Mouse (Mus musculus) gastrocnemius, postnatal 4 days (tissue): ENCODE measurements around the gene Dpep1. TPM values are rescaled to one million over a fixed set of nuclear protein-coding genes. Genes with fewer than 3 reads are reported as not detected.
A peak's percentile ranks its signal among the peaks of the same experiment; 100 is the strongest.
"Not testable (repeated sequence)": the region's sequence is repeated elsewhere in the genome, so short reads cannot be mapped to it uniquely, and the experiment has no call there.

Experiments used
- DNase-seq, 2 experiments: peaks; one replicate each; pipeline ENCODE4 v3.0.0; 2021 to 2022; ENCODE audit warnings: low spot score in 2 of 2, mixed read lengths in 2 of 2
- long read RNA-seq, 2 experiments: library from polyadenylated mRNA; stranded (forward); transcript quantifications; one replicate each; pipeline ENCODE4 v2.0.0; 2021
- total RNA-seq, 2 experiments: library from RNA; stranded (reverse); gene quantifications; 2 replicates each; pipeline ENCODE4 v1.2.3; 2021

The Dpep1 gene
- total RNA-seq = 1 to 10 TPM; 4.7 to 9.6 TPM
- long read RNA-seq, experiment 1, transcript Dpep1-201 (11 exons, 2,236 nt) = major isoform, 14 of 15 reads
- long read RNA-seq, experiment 1, partial matches to known transcripts = 0 of 15 reads
- long read RNA-seq, experiment 1, other reads (novel, unspliced or antisense) = 1 of 15 reads
- long read RNA-seq, experiment 2, transcript Dpep1-201 (11 exons, 2,236 nt) = major isoform, 6 of 9 reads
- long read RNA-seq, experiment 2, partial matches to known transcripts = 0 of 9 reads
- long read RNA-seq, experiment 2, other reads (novel, unspliced or antisense) = 3 of 9 reads

DNA sequence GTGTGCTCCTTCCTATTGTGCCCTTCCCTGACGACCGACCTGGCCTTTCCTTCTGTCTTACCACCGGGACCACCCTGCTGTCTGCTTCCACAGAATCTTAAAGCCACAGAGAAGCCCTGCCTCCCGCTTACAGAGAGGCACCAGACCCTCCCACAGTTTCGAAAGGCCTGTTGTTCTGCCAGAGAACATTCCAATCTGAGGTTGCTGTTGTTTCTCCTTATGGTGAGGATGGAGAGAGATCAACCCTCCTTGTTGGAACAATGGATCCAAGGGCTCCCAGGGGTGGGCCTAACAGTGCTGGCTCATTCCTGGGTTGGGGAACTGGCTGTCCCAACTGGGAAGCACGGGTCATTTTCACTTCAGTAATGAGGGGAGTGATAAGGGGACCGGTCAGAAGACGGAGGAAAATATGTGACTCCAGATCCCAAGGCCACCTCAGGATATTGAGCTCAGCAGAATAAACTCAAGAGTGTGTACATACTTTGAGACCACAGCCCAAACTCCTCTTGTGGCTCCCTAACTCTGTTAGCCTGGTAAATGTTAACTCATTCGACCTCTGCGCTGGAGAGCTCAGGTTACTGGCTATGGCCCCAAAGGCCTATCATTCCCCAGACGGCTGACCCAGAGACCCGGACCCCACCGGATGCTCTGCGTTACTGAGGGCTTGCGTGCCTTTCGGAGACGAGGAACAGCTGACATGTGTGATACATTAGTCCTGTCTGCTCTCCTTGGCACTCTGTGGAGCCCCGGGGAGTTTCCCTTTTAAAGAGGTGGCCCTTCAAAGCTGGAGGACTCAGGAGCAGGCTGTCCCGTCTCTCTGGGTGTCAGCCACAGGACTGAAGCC is at the start of gene Dpep1:
Dpep1 (plus strand) TSS at position 677 of the 844 bp plus-strand sequence.
- peak in 1 of 2 experiments; percentile 42 for DNase-seq

- DNase-seq = no peak
Observed at GRCm38 (mm10) chr8:123136287-123136686, 49.8 kb upstream of the Dpep1 start.

- DNase-seq = peak in 1 of 2 experiments; percentile 77
Observed at GRCm38 (mm10) chr8:123137645-123138077, 48.4 kb upstream of the Dpep1 start.

- no peak for DNase-seq
Observed at GRCm38 (mm10) chr8:123138741-123139140, 47.3 kb upstream of the Dpep1 start.

- peak; percentile 81 to 89 for DNase-seq
Observed at GRCm38 (mm10) chr8:123141741-123142462, 44.1 kb upstream of the Dpep1 start.

DNA sequence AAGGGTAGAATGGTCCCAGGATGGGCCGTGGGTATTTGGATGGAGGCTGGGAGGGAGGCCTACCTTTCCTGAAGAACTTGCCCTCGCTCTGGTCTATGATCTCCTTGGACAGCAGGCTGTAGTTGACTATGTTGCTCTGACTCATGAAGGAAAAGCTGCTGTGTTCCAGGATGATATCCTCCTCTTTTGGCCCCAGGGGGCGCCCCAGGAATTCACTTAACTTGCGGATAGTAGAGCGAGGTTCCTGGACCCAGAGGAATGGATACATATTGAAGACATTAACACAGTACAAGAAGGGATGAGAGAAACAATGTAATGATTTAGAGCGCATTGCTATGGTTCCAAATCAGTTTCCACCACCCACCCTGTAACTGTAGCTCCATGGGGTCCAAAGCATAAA is 40.8 kb upstream of the Dpep1 start:
- peak in 1 of 2 experiments; percentile 75 for DNase-seq

DNA sequence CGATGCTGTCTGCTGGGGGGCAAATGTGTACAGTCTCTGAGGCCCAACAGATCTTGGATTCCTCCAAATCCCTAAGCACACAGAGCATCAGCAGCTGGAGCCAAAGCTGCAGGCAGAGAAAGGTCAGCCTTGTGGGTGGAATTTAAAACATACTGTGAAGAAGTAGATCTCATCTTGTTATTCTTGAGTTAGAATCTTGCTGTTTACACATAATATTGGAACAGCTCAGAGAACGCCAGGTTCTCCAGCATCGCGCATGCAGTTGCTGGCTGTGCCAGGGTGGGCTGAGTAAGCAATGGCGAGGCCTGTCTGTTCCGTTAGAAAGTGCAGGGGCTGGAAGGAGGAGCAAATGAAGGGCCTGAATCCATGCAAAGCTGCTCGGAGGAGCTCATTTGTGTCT is 39.7 kb upstream of the Dpep1 start:
- DNase-seq = no peak

DNA sequence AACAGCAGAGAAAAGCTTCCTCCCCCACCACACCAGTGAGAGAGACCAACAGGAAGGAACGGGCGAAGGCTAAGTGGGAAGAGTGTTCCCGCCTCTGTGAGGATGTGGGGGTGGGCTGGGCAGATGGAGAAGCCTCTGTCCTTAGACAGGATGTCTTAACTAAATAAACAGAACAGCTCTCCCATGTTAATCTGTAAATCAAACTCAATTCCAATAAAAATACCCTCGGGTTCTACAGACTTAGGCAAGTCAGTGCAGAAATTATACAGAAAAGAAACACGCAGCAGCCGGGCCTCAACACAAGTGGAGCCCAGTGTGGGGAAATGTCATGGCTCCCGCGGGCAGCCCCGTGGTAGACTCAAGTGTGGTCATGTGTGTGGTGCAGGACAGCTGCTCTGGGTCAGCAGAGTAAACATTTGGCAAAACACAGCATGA is 35.3 kb upstream of the Dpep1 start:
- DNase-seq = no peak

DNA sequence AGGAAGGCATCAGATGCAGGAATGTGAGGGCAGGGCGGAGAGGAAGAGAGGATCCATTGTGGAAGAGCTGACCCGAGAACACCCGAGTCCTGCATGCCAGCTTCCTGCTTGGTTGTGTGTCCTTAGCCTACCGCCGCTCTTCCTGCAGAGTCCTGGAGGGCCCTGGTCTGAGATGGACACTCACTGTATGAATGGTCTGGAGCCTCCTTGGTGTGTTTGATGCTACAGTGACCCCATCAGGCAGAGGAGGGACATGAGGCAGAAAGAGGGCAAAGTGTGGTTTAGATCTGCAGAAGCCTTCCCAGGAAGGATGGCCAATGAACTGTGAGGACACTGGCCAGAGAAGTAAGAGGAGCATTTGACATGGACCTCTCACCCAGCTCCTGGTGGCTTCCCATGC is 30.9 kb upstream of the Dpep1 start:
- no peak for DNase-seq

DNA sequence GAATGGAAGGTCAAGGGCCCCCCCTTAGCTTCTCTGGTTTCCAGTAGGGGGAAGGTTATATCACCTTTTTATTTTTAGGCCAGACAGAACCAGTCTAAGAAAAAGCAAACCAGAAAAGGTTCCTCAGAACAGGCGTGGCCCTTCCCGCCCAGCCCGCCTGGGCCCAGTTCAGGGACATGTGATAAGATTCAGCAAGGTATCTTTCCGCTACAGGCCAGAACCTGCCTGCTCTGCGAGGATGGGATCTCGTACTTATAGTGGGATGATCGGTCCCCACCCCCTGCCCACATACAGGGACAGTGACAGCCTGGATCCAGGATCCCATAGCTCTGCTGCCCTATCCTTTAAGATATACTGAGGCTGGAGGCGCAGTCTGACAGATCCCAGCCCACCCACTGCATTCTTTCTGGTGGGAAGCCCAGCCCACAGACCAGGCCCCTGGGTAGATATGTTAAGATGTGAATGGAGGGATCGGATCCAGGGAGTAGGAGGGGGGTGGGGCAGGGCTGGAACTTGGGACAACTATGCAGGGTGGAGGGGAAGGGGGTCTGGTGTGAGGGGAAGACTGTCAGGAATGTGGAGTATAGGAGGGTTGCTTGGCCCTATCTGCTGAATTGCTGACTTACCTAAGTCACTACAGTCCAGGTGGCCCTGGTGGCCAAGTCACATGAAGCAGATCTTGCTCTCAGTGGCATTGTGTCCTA is 29.8 kb upstream of the Dpep1 start:
- DNase-seq = no peak

DNA sequence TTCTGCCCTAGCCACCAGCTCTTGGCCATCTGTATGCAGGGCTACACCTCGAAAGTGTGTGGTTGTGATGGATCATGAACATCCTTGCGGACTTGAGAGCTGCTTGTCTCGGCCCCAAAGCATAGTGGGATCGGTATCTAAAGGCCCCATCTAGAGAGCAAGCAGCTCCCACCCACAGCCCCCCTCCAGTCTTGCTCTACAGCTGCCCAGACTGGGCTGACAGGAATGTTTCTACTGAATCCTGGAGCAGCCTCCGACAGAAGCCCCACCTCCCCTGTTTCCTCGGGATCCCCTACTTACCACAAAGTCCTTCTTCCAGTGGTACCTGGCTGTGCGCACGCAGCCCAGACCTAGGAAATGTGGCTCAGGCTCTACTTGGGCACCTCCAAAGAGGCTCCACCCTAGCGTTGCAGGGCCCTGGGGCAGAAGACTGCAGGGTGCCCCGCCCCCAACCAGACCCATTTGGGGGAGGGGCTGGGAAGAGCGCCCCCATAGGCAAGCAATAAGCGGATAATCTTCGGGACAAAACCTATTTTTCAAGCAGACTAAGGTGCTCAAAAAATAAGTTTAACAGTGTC is 28.1 kb upstream of the Dpep1 start, which contains the start of gene Sult5a1:
Sult5a1 (minus strand) TSS at position 428 of the 578 bp plus-strand sequence.
- DNase-seq = peak in 1 of 2 experiments; percentile 41

- no peak for DNase-seq
Observed at GRCm38 (mm10) chr8:123181391-123181790, 4.7 kb upstream of the Dpep1 start.

DNA sequence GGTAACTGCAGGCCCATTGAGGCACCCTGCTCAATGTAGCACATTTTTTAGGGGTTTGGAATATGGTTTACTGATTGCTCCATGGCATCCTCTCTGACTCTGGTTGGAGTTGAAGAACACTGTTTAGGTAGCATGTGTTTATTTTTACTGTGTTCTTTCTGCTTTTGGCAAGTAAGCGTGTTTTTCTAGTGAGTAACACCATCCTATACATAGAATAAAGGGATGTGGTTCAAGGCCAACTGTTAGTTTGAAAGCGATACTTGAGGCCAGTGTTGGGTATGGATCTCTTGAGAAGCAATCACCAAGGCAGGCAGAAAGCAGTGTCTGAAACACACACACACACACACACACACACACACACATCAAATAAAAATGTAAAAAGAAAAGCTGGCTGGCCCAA is 2.0 kb downstream of the Dpep1 start:
- no peak for DNase-seq

GRCm38 (mm10) chr8:123188841-123189240 is 2.8 kb downstream of the Dpep1 start:
- DNase-seq = no peak

DNA sequence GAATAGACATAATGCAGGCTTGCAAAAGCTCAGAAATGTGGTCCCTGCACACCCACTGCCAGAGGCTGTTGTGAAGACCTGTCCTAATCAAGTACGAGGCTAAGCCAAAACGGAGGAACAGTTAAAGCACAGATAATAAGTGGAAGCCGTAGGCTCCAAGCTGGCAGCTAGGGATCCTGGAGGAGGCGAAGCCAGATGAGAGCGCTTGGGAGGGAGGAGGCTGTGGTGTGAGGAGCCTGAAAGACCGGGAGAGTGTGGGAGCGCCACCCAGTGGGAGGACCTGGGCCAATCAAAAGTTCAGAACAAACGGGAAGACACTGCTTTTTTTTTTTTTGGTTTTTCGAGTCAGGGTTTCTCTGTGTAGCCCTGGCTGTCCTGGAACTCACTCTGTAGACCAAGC is 4.6 kb downstream of the Dpep1 start:
- peak; percentile 65 to 88 for DNase-seq

GRCm38 (mm10) chr8:123191908-123192307 is 5.9 kb downstream of the Dpep1 start:
- DNase-seq = no peak

DNA sequence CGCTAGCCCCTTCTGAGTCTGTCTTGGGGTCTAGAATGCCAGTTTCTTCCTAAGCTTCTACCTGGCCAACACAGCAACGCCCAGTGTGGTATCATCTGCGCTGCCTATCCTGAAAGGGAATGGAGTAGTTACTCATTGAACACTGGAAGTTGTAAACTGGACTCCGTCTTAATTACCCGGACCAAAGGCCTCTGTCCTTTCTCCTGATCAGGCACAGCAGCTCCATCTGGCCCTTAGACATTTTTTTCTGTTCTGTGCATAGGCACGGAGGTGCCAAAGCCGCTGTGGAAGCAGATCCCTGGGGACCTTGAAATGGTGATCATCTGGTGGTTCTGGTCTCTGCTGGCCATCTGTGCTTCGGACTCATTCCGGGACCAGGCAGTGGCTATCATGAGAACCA is 7.7 kb downstream of the Dpep1 start:
- DNase-seq = no peak

GRCm38 (mm10) chr8:123197016-123197415 is 11.0 kb downstream of the Dpep1 start:
- DNase-seq = not testable (repeated sequence)

GRCm38 (mm10) chr8:123199864-123200263 is 13.8 kb downstream of the Dpep1 start:
- no peak for DNase-seq

DNA sequence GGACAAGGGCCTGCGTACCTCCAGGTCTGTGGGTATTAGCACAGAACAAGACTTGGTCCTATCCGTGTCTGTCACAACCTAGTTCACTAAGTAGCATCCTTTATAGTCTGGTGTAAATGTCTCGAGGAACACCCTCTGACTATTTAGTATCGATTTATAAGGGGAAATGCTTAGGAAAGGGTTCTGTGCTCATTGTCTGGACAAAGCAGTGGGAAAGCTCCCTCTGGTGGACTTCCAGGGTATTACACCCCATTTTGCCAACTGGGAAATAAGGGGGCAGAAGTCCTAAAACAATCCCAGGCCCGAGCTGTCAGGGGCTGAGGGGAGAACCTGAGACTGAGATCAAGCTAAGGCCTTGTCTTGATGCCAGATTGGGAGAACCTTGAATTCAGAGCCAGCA is 16.2 kb downstream of the Dpep1 start:
- DNase-seq = peak; percentile 58 to 76
